Mouse (Mus musculus) hindbrain, embryonic 16.5 days (tissue): ENCODE measurements around the gene Wbp2nl. TPM values are rescaled to one million over a fixed set of nuclear protein-coding genes. Genes with fewer than 3 reads are reported as not detected.
A peak's percentile ranks its signal among the peaks of the same experiment; 100 is the strongest.

Source experiments
- ATAC-seq: fragments of 200-750 bp; cut with Nextera tagmentation; 2 replicates; pipeline ENCODE4 v1.8.0; 2017; ENCODE audit warnings: moderate TSS enrichment, moderate library complexity
- H3K27ac ChIP-seq: fragments of 300-500 bp; sonication (generic); 2 replicates; pipeline ENCODE4 v1.5.1; 2014; ENCODE audit warnings: low read depth, mild to moderate bottlenecking, control low read depth, low read length, moderate library complexity
- H3K27me3 ChIP-seq: fragments of 300-500 bp; sonication (generic); replicated peaks from 2 replicates; pipeline ENCODE4 v1.6.1; 2014; ENCODE audit warnings: low read length; ENCODE audit not compliant: control insufficient read depth, insufficient read depth
- H3K36me3 ChIP-seq: fragments of 300-500 bp; sonication (generic); 2 replicates; pipeline ENCODE4 v1.6.1; 2014; ENCODE audit warnings: mild to moderate bottlenecking, low read length, moderate library complexity, mixed read lengths; ENCODE audit not compliant: control insufficient read depth, insufficient read depth
- H3K4me1 ChIP-seq: fragments of 300-500 bp; sonication (generic); 2 replicates; pipeline ENCODE4 v1.6.1; 2014; ENCODE audit warnings: low read depth, low read length; ENCODE audit not compliant: control insufficient read depth, insufficient read depth
- H3K4me2 ChIP-seq: fragments of 300-500 bp; sonication (generic); 2 replicates; pipeline ENCODE4 v1.6.1; 2014; ENCODE audit warnings: mild to moderate bottlenecking, low read length, control low read depth, moderate library complexity
- H3K4me3 ChIP-seq: fragments of 300-500 bp; sonication (generic); 2 replicates; pipeline ENCODE4 v1.5.1; 2014; ENCODE audit warnings: mild to moderate bottlenecking, low read length, control low read depth, moderate library complexity
- H3K9ac ChIP-seq: fragments of 300-500 bp; sonication (generic); 2 replicates; pipeline ENCODE4 v1.6.1; 2014; ENCODE audit warnings: low read depth, mild to moderate bottlenecking, control low read depth, low read length, moderate library complexity
- H3K9me3 ChIP-seq: fragments of 300-500 bp; sonication (generic); 2 replicates; pipeline ENCODE4 v1.6.1; 2014; ENCODE audit warnings: mild to moderate bottlenecking, low read length, moderate library complexity; ENCODE audit not compliant: control insufficient read depth
- WGBS: fragments of 180-500 bp; shearing (Covaris S2); extraction: QIAGEN DNeasy Blood & Tissue Kit; methylation state at CpG from one replicate; pipeline ENCODE4 v1.1.7; 2014; 5-methylcytosine and 5-hydroxymethylcytosine counted together
- polyA plus RNA-seq: library from polyadenylated mRNA; unstranded; fragments of >200 nt; fragmentation: Nextera tagmentation; extraction: Ambion mirVana; gene quantifications from 2 replicates; pipeline ENCODE4 v1.2.1, GENCODE M21; 2015

The Wbp2nl gene
- polyA plus RNA-seq, 1 experiment from 2014 or later = 0.10 TPM

- peaks cover 29% of the 10 kb centered on the region for H3K36me3 ChIP-seq
- H3K27me3 ChIP-seq = no peaks in the 10 kb centered on the region
- H3K4me3 ChIP-seq = no peak overlapping the region
- 6% methylated on average over 7 of the region's 7 CpGs for WGBS
- peak overlapping the region; percentile 70 for H3K27ac ChIP-seq
- peak; percentile 87 for ATAC-seq
- H3K4me2 ChIP-seq = peak overlapping the region; percentile 41
- no peaks in the 10 kb centered on the region for H3K9me3 ChIP-seq
- H3K4me1 ChIP-seq = peaks cover 15% of the 10 kb centered on the region
- peak overlapping the region; percentile 17 for H3K9ac ChIP-seq
These were observed 5.5 kb upstream of the Wbp2nl start for GRCm38 (mm10) chr15:82293271-82293711.

GRCm38 (mm10) chr15:82294059-82294458 is 4.7 kb upstream of the Wbp2nl start:
- Histone ChIP-seq H3K27ac (peak overlapping the region; percentile 70), H3K9me3 (no peaks in the 10 kb centered on the region), H3K4me2 (no peak overlapping the region), H3K4me1 (peaks cover 15% of the 10 kb centered on the region), H3K36me3 (peaks cover 22% of the 10 kb centered on the region), H3K9ac (no peak overlapping the region), H3K4me3 (no peak overlapping the region), H3K27me3 (no peaks in the 10 kb centered on the region)
- 28% methylated on average over 8 of the region's 8 CpGs for WGBS
- ATAC-seq = peak; percentile 10; the same call in 1 of the 2 replicates

GRCm38 (mm10) chr15:82307107-82307506 is 8.4 kb downstream of the Wbp2nl start:
- Histone ChIP-seq H3K4me2 (no peak overlapping the region), H3K27ac (no peak overlapping the region), H3K4me3 (no peak overlapping the region), H3K9ac (no peak overlapping the region), H3K9me3 (no peaks in the 10 kb centered on the region), H3K36me3 (no peaks in the 10 kb centered on the region), H3K27me3 (no peaks in the 10 kb centered on the region), H3K4me1 (no peaks in the 10 kb centered on the region)
- 85% methylated on average over 3 of the region's 3 CpGs for WGBS
- no peak for ATAC-seq

GRCm38 (mm10) chr15:82308416-82308815 is 9.7 kb downstream of the Wbp2nl start:
- Histone ChIP-seq H3K4me1 (no peaks in the 10 kb centered on the region), H3K4me3 (no peak overlapping the region), H3K4me2 (no peak overlapping the region), H3K27ac (no peak overlapping the region), H3K9me3 (no peaks in the 10 kb centered on the region), H3K36me3 (no peaks in the 10 kb centered on the region), H3K9ac (no peak overlapping the region), H3K27me3 (no peaks in the 10 kb centered on the region)
- no peak for ATAC-seq
- 87% methylated on average over 3 of the region's 3 CpGs for WGBS

GRCm38 (mm10) chr15:82317839-82318238 is 19.1 kb downstream of the Wbp2nl start:
- H3K9me3 ChIP-seq = no peaks in the 10 kb centered on the region
- WGBS = 89% methylated on average over 6 of the region's 6 CpGs
- H3K27me3 ChIP-seq = no peaks in the 10 kb centered on the region
- ATAC-seq = no peak
- H3K4me2 ChIP-seq = no peak overlapping the region
- H3K36me3 ChIP-seq = no peaks in the 10 kb centered on the region
- no peak overlapping the region for H3K9ac ChIP-seq
- H3K4me1 ChIP-seq = no peaks in the 10 kb centered on the region
- no peak overlapping the region for H3K4me3 ChIP-seq
- no peak overlapping the region for H3K27ac ChIP-seq

GRCm38 (mm10) chr15:82319613-82320012 is 20.9 kb downstream of the Wbp2nl start:
- H3K27ac ChIP-seq = no peak overlapping the region
- no peak overlapping the region for H3K4me3 ChIP-seq
- no peaks in the 10 kb centered on the region for H3K9me3 ChIP-seq
- no peak overlapping the region for H3K4me2 ChIP-seq
- no peaks in the 10 kb centered on the region for H3K36me3 ChIP-seq
- ATAC-seq = no peak
- no peak overlapping the region for H3K9ac ChIP-seq
- WGBS = 33% methylated on average over 1 of the region's 1 CpGs
- no peaks in the 10 kb centered on the region for H3K27me3 ChIP-seq
- H3K4me1 ChIP-seq = no peaks in the 10 kb centered on the region

GRCm38 (mm10) chr15:82322195-82322594 is 23.4 kb downstream of the Wbp2nl start:
- Histone ChIP-seq H3K4me2 (no peak overlapping the region), H3K9me3 (no peaks in the 10 kb centered on the region), H3K4me1 (no peaks in the 10 kb centered on the region), H3K4me3 (no peak overlapping the region), H3K9ac (no peak overlapping the region), H3K36me3 (no peaks in the 10 kb centered on the region), H3K27ac (no peak overlapping the region), H3K27me3 (no peaks in the 10 kb centered on the region)
- ATAC-seq = no peak
- 72% methylated on average over 8 of the region's 8 CpGs for WGBS

GRCm38 (mm10) chr15:82325382-82325781 is 26.6 kb downstream of the Wbp2nl start:
- no peak for ATAC-seq
- Histone ChIP-seq H3K4me2 (no peak overlapping the region), H3K36me3 (no peaks in the 10 kb centered on the region), H3K9ac (no peak overlapping the region), H3K4me1 (no peaks in the 10 kb centered on the region), H3K4me3 (no peak overlapping the region), H3K9me3 (no peaks in the 10 kb centered on the region), H3K27ac (no peak overlapping the region), H3K27me3 (no peaks in the 10 kb centered on the region)
- 78% methylated on average over 2 of the region's 2 CpGs for WGBS

- H3K4me3 ChIP-seq = no peak overlapping the region
- H3K27ac ChIP-seq = no peak overlapping the region
- peaks cover 3% of the 10 kb centered on the region; the same call in 1 of the 2 replicates for H3K27me3 ChIP-seq
- ATAC-seq = no peak
- H3K4me1 ChIP-seq = peaks cover 10% of the 10 kb centered on the region
- H3K9me3 ChIP-seq = no peaks in the 10 kb centered on the region
- peaks cover 3% of the 10 kb centered on the region; the same call in 1 of the 2 replicates for H3K36me3 ChIP-seq
- H3K9ac ChIP-seq = no peak overlapping the region
- WGBS = 94% methylated on average over 4 of the region's 4 CpGs
- no peak overlapping the region for H3K4me2 ChIP-seq
These were observed 36.4 kb downstream of the Wbp2nl start for GRCm38 (mm10) chr15:82335194-82335593.

GRCm38 (mm10) chr15:82336629-82337028 is 37.9 kb downstream of the Wbp2nl start:
- ATAC-seq = no peak
- Histone ChIP-seq H3K4me1 (peaks cover 15% of the 10 kb centered on the region), H3K36me3 (peaks cover 3% of the 10 kb centered on the region; the same call in 1 of the 2 replicates), H3K4me2 (no peak overlapping the region), H3K27ac (no peak overlapping the region), H3K4me3 (no peak overlapping the region), H3K27me3 (peaks cover 10% of the 10 kb centered on the region), H3K9me3 (no peaks in the 10 kb centered on the region), H3K9ac (no peak overlapping the region)
- 68% methylated on average over 12 of the region's 12 CpGs for WGBS
